Mouse (Mus musculus): ENCODE measurements around the gene Spdye4a. TPM values are rescaled to one million over a fixed set of nuclear protein-coding genes. Genes with fewer than 3 reads are reported as not detected.

Spdye4a gene
- polyA plus RNA-seq, 1 experiment from 2014 or later: not detected

GRCm38 (mm10) chr5:143265409-143265808 lies 38.7 kb upstream of the Spdye4a start:
- 56% methylated on average over 1 of the region's 1 CpGs for WGBS
- no peak overlapping the region for H3K4me3 ChIP-seq (ENCODE audit: low read length)
- peaks cover 8% of the 10 kb centered on the region; the same call in 1 of the 2 replicates for H3K36me3 ChIP-seq (ENCODE audit: control insufficient read depth, insufficient read depth)
- no peak overlapping the region for H3K9ac ChIP-seq (ENCODE audit: low read length)
- H3K27me3 ChIP-seq (ENCODE audit: control insufficient read depth, insufficient read depth, low read length): no peaks in the 10 kb centered on the region
- ATAC-seq (replicated peaks; ENCODE audit: extremely low read depth, insufficient read depth, low FRiP score): no peak
- H3K9me3 ChIP-seq (replicated peaks; ENCODE audit: control insufficient read depth, low read length): no peaks in the 10 kb centered on the region
- H3K4me2 ChIP-seq (ENCODE audit: low read depth, low read length): no peak overlapping the region
- H3K27ac ChIP-seq (ENCODE audit: low read length): no peak overlapping the region
- peaks cover 10% of the 10 kb centered on the region for H3K4me1 ChIP-seq (ENCODE audit: control insufficient read depth, insufficient read depth, low read length)

- Histone ChIP-seq H3K27me3 (ENCODE audit: control insufficient read depth, insufficient read depth, low read length) (no peaks in the 10 kb centered on the region), H3K9ac (ENCODE audit: low read length) (no peak overlapping the region), H3K4me2 (ENCODE audit: low read depth, low read length) (no peak overlapping the region), H3K4me1 (ENCODE audit: control insufficient read depth, insufficient read depth, low read length) (peaks cover 8% of the 10 kb centered on the region; the same call in 1 of the 2 replicates), H3K4me3 (ENCODE audit: low read length) (no peak overlapping the region), H3K27ac (ENCODE audit: low read length) (no peak overlapping the region), H3K9me3 (replicated peaks; ENCODE audit: control insufficient read depth, low read length) (no peaks in the 10 kb centered on the region), H3K36me3 (ENCODE audit: control insufficient read depth, insufficient read depth) (peaks cover 8% of the 10 kb centered on the region; the same call in 1 of the 2 replicates)
- 78% methylated on average over 10 of the region's 10 CpGs for whole genome bisulfite sequencing
- no peak for ATAC-seq (replicated peaks; ENCODE audit: extremely low read depth, insufficient read depth, low FRiP score)
Measured at GRCm38 (mm10) chr5:143264689-143265088, 38.0 kb upstream of the Spdye4a start.

GRCm38 (mm10) chr5:143261636-143262035 lies 34.9 kb upstream of the Spdye4a start:
- peaks cover 15% of the 10 kb centered on the region for H3K27me3 ChIP-seq (ENCODE audit: control insufficient read depth, insufficient read depth, low read length)
- no peak overlapping the region for H3K9ac ChIP-seq (ENCODE audit: low read length)
- 80% methylated on average over 8 of the region's 8 CpGs for WGBS
- H3K9me3 ChIP-seq (replicated peaks; ENCODE audit: control insufficient read depth, low read length): no peaks in the 10 kb centered on the region
- H3K4me2 ChIP-seq (ENCODE audit: low read depth, low read length): no peak overlapping the region
- H3K27ac ChIP-seq (ENCODE audit: low read length): no peak overlapping the region
- H3K4me1 ChIP-seq (ENCODE audit: control insufficient read depth, insufficient read depth, low read length): no peaks in the 10 kb centered on the region
- H3K4me3 ChIP-seq (ENCODE audit: low read length): no peak overlapping the region
- H3K36me3 ChIP-seq (ENCODE audit: control insufficient read depth, insufficient read depth): peaks cover 8% of the 10 kb centered on the region; the same call in 1 of the 2 replicates
- ATAC-seq (replicated peaks; ENCODE audit: extremely low read depth, insufficient read depth, low FRiP score): no peak

- Histone ChIP-seq H3K27ac (ENCODE audit: low read length) (no peak overlapping the region), H3K4me3 (ENCODE audit: low read length) (no peak overlapping the region), H3K27me3 (ENCODE audit: control insufficient read depth, insufficient read depth, low read length) (peaks cover 73% of the 10 kb centered on the region), H3K9me3 (replicated peaks; ENCODE audit: control insufficient read depth, low read length) (no peaks in the 10 kb centered on the region), H3K4me1 (ENCODE audit: control insufficient read depth, insufficient read depth, low read length) (peaks cover 11% of the 10 kb centered on the region), H3K4me2 (ENCODE audit: low read depth, low read length) (no peak overlapping the region), H3K36me3 (ENCODE audit: control insufficient read depth, insufficient read depth) (no peaks in the 10 kb centered on the region; the same call in 1 of the 2 replicates), H3K9ac (ENCODE audit: low read length) (no peak overlapping the region)
- ATAC-seq (replicated peaks; ENCODE audit: extremely low read depth, insufficient read depth, low FRiP score): no peak
- 91% methylated on average over 5 of the region's 5 CpGs for WGBS
Measured at GRCm38 (mm10) chr5:143255802-143256201, 29.1 kb upstream of the Spdye4a start.

- H3K4me2 ChIP-seq (ENCODE audit: low read depth, low read length): no peak overlapping the region
- no peak overlapping the region for H3K27ac ChIP-seq (ENCODE audit: low read length)
- H3K9ac ChIP-seq (ENCODE audit: low read length): no peak overlapping the region
- H3K9me3 ChIP-seq (replicated peaks; ENCODE audit: control insufficient read depth, low read length): no peaks in the 10 kb centered on the region
- no peak for ATAC-seq (replicated peaks; ENCODE audit: extremely low read depth, insufficient read depth, low FRiP score)
- 34% methylated on average over 24 of the region's 24 CpGs for WGBS
- H3K36me3 ChIP-seq (ENCODE audit: control insufficient read depth, insufficient read depth): no peaks in the 10 kb centered on the region; the same call in 1 of the 2 replicates
- H3K27me3 ChIP-seq (ENCODE audit: control insufficient read depth, insufficient read depth, low read length): peaks cover 73% of the 10 kb centered on the region
- peaks cover 11% of the 10 kb centered on the region for H3K4me1 ChIP-seq (ENCODE audit: control insufficient read depth, insufficient read depth, low read length)
- H3K4me3 ChIP-seq (ENCODE audit: low read length): peak overlapping the region; percentile 48; the same call in 1 of the 2 replicates
Measured at GRCm38 (mm10) chr5:143255131-143255519, 28.4 kb upstream of the Spdye4a start.

GRCm38 (mm10) chr5:143254487-143255130 lies 27.9 kb upstream of the Spdye4a start:
- Histone ChIP-seq H3K9ac (ENCODE audit: low read length) (no peak overlapping the region), H3K27me3 (ENCODE audit: control insufficient read depth, insufficient read depth, low read length) (peaks cover 73% of the 10 kb centered on the region), H3K4me2 (ENCODE audit: low read depth, low read length) (peak overlapping the region; percentile 69; the same call in 1 of the 2 replicates), H3K9me3 (replicated peaks; ENCODE audit: control insufficient read depth, low read length) (no peaks in the 10 kb centered on the region), H3K4me1 (ENCODE audit: control insufficient read depth, insufficient read depth, low read length) (peaks cover 11% of the 10 kb centered on the region), H3K27ac (ENCODE audit: low read length) (no peak overlapping the region), H3K36me3 (ENCODE audit: control insufficient read depth, insufficient read depth) (no peaks in the 10 kb centered on the region; the same call in 1 of the 2 replicates), H3K4me3 (ENCODE audit: low read length) (peak overlapping the region; percentile 48)
- 20% methylated on average over 66 of the region's 66 CpGs for WGBS
- ATAC-seq (replicated peaks; ENCODE audit: extremely low read depth, insufficient read depth, low FRiP score): no peak; the same call in 1 of the 2 replicates

GRCm38 (mm10) chr5:143253881-143254486 lies 27.3 kb upstream of the Spdye4a start:
- Histone ChIP-seq H3K4me2 (ENCODE audit: low read depth, low read length) (peak overlapping the region; percentile 69), H3K36me3 (ENCODE audit: control insufficient read depth, insufficient read depth) (no peaks in the 10 kb centered on the region; the same call in 1 of the 2 replicates), H3K4me3 (ENCODE audit: low read length) (peak overlapping the region; percentile 48), H3K4me1 (ENCODE audit: control insufficient read depth, insufficient read depth, low read length) (peaks cover 11% of the 10 kb centered on the region), H3K9me3 (replicated peaks; ENCODE audit: control insufficient read depth, low read length) (no peaks in the 10 kb centered on the region), H3K27ac (ENCODE audit: low read length) (no peak overlapping the region), H3K9ac (ENCODE audit: low read length) (peak overlapping the region; percentile 20; the same call in 1 of the 2 replicates), H3K27me3 (ENCODE audit: control insufficient read depth, insufficient read depth, low read length) (peaks cover 73% of the 10 kb centered on the region)
- ATAC-seq (replicated peaks; ENCODE audit: extremely low read depth, insufficient read depth, low FRiP score): no peak
- 8% methylated on average over 75 of the region's 81 CpGs for WGBS

- Histone ChIP-seq H3K4me3 (ENCODE audit: low read length) (peak overlapping the region; percentile 48), H3K27ac (ENCODE audit: low read length) (no peak overlapping the region), H3K4me2 (ENCODE audit: low read depth, low read length) (peak overlapping the region; percentile 69), H3K27me3 (ENCODE audit: control insufficient read depth, insufficient read depth, low read length) (peaks cover 73% of the 10 kb centered on the region), H3K9ac (ENCODE audit: low read length) (peak overlapping the region; percentile 20; the same call in 1 of the 2 replicates), H3K36me3 (ENCODE audit: control insufficient read depth, insufficient read depth) (peaks cover 4% of the 10 kb centered on the region), H3K4me1 (ENCODE audit: control insufficient read depth, insufficient read depth, low read length) (peaks cover 11% of the 10 kb centered on the region), H3K9me3 (replicated peaks; ENCODE audit: control insufficient read depth, low read length) (no peaks in the 10 kb centered on the region)
- 8% methylated on average over 100 of the region's 103 CpGs for WGBS
- peak; percentile 50 for ATAC-seq (replicated peaks; ENCODE audit: extremely low read depth, insufficient read depth, low FRiP score)
Measured at GRCm38 (mm10) chr5:143253186-143253880, 26.6 kb upstream of the Spdye4a start.

Measured in heart, embryonic 16.5 days (tissue).